Mouse (Mus musculus) bone marrow, adult 2 months (tissue): Measurements from ENCODE around the gene Gm17657. TPM values are rescaled to one million over a fixed set of nuclear protein-coding genes. Genes with fewer than 3 reads are reported as not detected.

ENCODE experiments used
- H3K27ac ChIP-seq: fragments of 200-500 bp; 2 replicates; pipeline ENCODE4 v1.5.1; 2012; ENCODE audit warnings: low read depth, mild to moderate bottlenecking, control low read depth, inconsistent platforms, low read length; ENCODE audit not compliant: control insufficient read depth, poor library complexity, insufficient read depth
- H3K4me1 ChIP-seq: fragments of 200-500 bp; 2 replicates; pipeline ENCODE4 v1.6.1; 2011; ENCODE audit warnings: low read length; ENCODE audit not compliant: control insufficient read depth, insufficient read depth
- H3K4me3 ChIP-seq: fragments of 200-500 bp; replicated peaks from 2 replicates; pipeline ENCODE3; 2011; ENCODE audit warnings: mild to moderate bottlenecking, low read depth, low read length, control low read depth; ENCODE audit not compliant: control insufficient read depth
- CTCF ChIP-seq: fragments of 200-500 bp; IDR thresholded peaks from 2 replicates; pipeline ENCODE4 v1.5.1; 2011; ENCODE audit warnings: low read length, control low read depth; ENCODE audit not compliant: control insufficient read depth, insufficient read depth
- POLR2A ChIP-seq: fragments of 200-500 bp; IDR thresholded peaks from 2 replicates; pipeline ENCODE4 v1.6.1; 2011; ENCODE audit warnings: low read depth, mild to moderate bottlenecking, control low read depth, low read length, borderline replicate concordance; ENCODE audit not compliant: control insufficient read depth
- whole genome bisulfite sequencing: fragments of 180-500 bp; shearing (Covaris S2); methylation state at CpG from one replicate; pipeline ENCODE4 v1.1.7; 2018; 5-methylcytosine and 5-hydroxymethylcytosine counted together
- polyA plus RNA-seq: library from polyadenylated mRNA; stranded (reverse); fragments of >200 nt; gene quantifications from 2 replicates; pipeline ENCODE4 v1.2.4, GENCODE M21; 2011; ENCODE audit warnings: low replicate concordance; ENCODE audit not compliant: missing spikeins, insufficient read depth, insufficient read length

Gene Gm17657
- polyA plus RNA-seq, 1 experiment, result not detected

GRCm38 (mm10) chr17:29584737-29585136 lies 35.3 kb upstream of the Gm17657 start:
- Histone ChIP-seq H3K4me3 (no peak overlapping the region), H3K27ac (no peak overlapping the region), H3K4me1 (no peaks in the 10 kb centered on the region)
- 85% methylated on average over 3 of the region's 3 CpGs for WGBS
- no peak for TF ChIP-seq CTCF
- no peak for TF ChIP-seq POLR2A

DNA sequence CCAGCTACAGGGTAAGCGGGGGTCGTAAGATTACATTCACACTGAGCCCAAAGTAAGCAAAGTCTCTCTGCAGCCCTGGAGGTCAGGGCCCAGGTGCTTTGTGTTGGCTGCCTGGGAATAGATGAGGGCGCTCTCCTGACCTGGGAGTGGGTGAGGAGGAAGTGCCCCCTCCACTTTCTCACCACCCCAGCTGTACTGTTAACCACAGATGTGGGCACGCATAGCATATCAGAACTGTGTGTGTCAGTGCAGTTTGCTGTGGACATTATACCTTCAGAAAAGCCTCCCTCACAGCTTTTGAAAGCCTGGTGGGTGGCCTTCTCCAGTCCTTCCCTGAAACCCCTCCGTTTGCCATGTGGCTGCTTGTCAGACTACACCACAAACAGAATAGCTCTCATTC lies 34.9 kb upstream of the Gm17657 start:
- WGBS, result 38% methylated on average over 5 of the region's 5 CpGs
- TF ChIP-seq CTCF (no peak), POLR2A (no peak)
- H3K4me3 ChIP-seq, result no peak overlapping the region
- no peaks in the 10 kb centered on the region for H3K4me1 ChIP-seq
- H3K27ac ChIP-seq, result no peak overlapping the region

DNA sequence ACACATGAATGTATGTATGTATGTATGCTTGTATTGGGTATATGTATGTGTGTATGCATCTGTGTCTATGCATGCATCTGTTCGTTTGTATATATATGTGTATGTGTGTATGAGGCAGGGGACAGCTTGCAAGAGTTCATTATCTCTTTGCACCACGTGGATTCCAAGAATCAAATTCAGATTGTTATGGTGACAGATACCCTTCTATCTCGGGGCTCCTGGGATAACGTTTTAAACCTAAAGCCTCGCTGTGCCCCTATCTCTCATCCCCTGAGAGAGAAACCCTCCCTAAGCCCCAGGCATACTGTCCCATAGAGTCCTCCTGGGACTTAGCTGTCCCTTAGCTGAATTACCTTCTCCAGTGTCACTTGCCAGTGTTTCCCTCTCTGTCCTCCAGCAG lies 34.1 kb upstream of the Gm17657 start:
- Histone ChIP-seq H3K4me3 (no peak overlapping the region), H3K4me1 (no peaks in the 10 kb centered on the region), H3K27ac (no peak overlapping the region)
- 69% methylated on average over 5 of the region's 5 CpGs for WGBS
- TF ChIP-seq POLR2A, result no peak
- no peak for TF ChIP-seq CTCF

DNA sequence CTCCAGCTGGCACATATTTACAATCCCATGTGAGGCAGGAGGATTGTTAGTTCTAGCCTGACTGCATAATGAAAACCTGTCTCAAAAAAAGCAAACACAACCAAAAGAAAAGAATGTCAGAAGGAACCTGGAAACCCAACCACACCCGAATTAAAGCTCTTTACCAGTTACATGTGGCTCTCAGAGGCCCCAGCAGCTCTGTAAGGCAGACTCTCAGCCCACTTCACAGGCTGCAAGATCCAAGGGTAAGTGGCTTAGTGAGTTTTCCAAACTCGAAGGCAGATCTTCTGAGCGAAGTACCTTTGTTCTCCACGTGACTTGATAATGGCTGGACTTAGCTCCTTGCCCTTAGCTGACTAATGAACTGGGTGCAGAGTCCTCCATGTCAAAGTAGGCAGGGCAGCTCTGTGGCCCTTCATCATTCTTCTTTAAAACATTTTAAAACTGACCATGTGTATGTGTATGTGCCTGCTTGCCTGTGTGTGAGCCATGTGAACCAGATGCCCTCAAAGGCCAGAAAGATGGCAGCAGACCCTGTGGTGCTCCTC lies 30.2 kb upstream of the Gm17657 start:
- Histone ChIP-seq H3K4me3 (no peak overlapping the region), H3K4me1 (no peaks in the 10 kb centered on the region)
- 83% methylated on average over 4 of the region's 4 CpGs for WGBS

GRCm38 (mm10) chr17:29569831-29570230 lies 20.4 kb upstream of the Gm17657 start:
- 85% methylated on average over 6 of the region's 6 CpGs for WGBS
- H3K4me3 ChIP-seq, result no peak overlapping the region
- TF ChIP-seq POLR2A, result no peak
- TF ChIP-seq CTCF, result no peak
- no peaks in the 10 kb centered on the region; the same call in 1 of the 2 replicates for H3K4me1 ChIP-seq
- no peak overlapping the region for H3K27ac ChIP-seq

More for the DNA sequence above, 30.2 kb upstream of the Gm17657 start:
- TF ChIP-seq POLR2A, result no peak
- no peak for TF ChIP-seq CTCF
- H3K27ac ChIP-seq, result no peak overlapping the region

DNA sequence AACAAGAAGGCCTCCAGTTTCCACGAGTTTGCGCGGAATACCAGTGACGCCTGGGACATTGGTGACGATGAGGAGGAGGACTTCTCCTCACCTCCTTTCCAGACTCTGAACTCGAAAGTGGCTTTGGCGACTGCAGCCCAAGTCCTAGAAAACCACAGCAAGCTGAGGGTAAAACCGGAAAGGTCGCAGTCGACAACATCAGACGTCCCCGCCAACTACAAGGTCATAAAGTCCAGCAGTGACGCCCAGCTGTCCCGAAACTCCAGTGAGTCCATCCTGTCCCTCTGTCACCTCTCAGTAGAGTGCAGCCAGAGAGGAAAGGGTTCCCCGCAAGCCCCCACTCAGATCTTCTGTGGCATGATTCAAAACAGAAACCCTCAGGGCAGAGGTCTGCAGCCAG lies 19.0 kb upstream of the Gm17657 start:
- H3K4me1 ChIP-seq, result no peaks in the 10 kb centered on the region; the same call in 1 of the 2 replicates
- WGBS, result 92% methylated on average over 15 of the region's 15 CpGs
- H3K27ac ChIP-seq, result no peak overlapping the region
- TF ChIP-seq POLR2A, result no peak
- TF ChIP-seq CTCF, result no peak
- no peak overlapping the region for H3K4me3 ChIP-seq

DNA sequence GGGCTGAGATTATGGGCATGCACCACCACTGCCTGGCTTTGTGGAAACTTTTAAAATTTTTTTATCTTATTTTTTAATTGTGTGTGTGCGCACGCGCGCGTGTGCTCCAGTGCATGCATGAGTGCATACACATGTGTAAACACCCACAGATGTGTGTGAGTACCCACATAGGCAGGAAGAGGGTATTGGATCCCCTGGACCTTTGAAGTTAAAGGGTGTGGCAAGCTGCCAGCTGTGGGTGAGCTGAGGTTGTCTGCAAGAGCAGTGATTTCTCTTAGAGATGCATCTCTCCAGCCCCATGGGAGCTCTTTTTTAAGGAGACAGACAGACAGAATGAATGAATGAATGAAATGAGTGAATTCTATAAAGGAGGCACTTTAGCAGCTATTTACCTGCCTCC lies 16.1 kb upstream of the Gm17657 start:
- H3K4me3 ChIP-seq, result no peak overlapping the region
- H3K4me1 ChIP-seq, result no peaks in the 10 kb centered on the region; the same call in 1 of the 2 replicates
- TF ChIP-seq CTCF (no peak), POLR2A (no peak)
- no peak overlapping the region for H3K27ac ChIP-seq
- 94% methylated on average over 5 of the region's 5 CpGs for WGBS

DNA sequence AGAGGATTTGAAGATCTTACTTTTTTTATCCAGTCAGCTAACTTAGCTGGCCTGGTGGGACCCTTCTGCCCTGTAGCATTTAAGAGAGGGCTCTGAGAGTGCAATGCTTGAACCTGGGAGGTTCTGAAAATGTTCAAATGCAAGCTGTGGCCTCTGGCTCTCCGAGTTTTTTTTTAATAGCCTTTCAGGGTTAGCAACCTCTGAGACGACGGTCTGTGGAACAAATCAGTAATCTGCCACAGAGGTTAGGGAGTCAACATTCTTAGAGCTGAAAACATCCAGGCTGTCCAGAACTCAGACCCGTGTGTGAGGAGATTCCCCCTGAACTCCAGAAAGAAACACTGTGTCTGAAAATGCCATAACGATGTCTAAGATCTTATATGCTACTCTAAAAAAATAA lies 9.0 kb upstream of the Gm17657 start:
- no peak overlapping the region for H3K27ac ChIP-seq
- 87% methylated on average over 5 of the region's 5 CpGs for WGBS
- H3K4me3 ChIP-seq, result no peak overlapping the region
- no peaks in the 10 kb centered on the region for H3K4me1 ChIP-seq
- no peak for TF ChIP-seq POLR2A
- no peak for TF ChIP-seq CTCF

- no peak overlapping the region for H3K4me3 ChIP-seq
- no peak for TF ChIP-seq CTCF
- no peak for TF ChIP-seq POLR2A
- H3K4me1 ChIP-seq, result no peaks in the 10 kb centered on the region
- H3K27ac ChIP-seq, result no peak overlapping the region
- WGBS, result 72% methylated on average over 7 of the region's 7 CpGs
Observed at GRCm38 (mm10) chr17:29556893-29557292, 7.5 kb upstream of the Gm17657 start.
